Mouse (Mus musculus) cerebral cortex, adult 2 months (tissue): Measurements from ENCODE around the gene Nkd1.

Source experiments
- WGBS: fragments of 180-500 bp; shearing (Covaris S2); methylation state at CpG from one replicate; pipeline ENCODE4 v1.1.7; 2018; 5-methylcytosine and 5-hydroxymethylcytosine counted together

Gene Nkd1

DNA sequence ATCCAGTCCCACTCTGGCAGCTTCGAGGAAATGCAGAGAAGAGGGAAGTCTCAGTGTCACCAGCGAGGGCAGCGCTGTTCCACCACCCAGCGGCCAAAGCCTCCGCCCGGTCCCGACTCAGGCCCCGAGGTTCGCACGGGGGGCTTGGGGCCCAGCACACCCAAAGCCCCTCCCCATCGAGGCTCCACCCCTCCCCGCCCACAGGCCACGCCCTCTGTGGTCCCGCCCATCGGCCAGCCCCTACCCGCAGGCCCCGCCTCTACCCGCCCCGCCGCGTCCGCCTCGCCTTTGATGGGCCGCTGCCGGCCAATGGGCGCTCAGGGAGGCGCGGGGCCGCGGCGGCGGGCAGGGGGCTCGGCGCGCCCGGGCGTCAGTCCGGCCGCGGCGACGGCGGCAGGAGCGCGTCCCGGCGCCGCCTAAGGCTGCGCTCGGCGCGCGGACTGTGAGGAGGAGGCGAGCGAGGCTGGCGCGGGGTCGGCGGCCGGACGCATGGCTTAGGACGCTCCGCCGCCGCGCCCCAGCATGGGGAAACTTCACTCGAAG is at the start of gene Nkd1:
TSS of gene Nkd1 (plus strand) at position 370 of the 543 bp plus-strand sequence.
- under 1% methylated on average over 56 of the region's 67 CpGs for WGBS

DNA sequence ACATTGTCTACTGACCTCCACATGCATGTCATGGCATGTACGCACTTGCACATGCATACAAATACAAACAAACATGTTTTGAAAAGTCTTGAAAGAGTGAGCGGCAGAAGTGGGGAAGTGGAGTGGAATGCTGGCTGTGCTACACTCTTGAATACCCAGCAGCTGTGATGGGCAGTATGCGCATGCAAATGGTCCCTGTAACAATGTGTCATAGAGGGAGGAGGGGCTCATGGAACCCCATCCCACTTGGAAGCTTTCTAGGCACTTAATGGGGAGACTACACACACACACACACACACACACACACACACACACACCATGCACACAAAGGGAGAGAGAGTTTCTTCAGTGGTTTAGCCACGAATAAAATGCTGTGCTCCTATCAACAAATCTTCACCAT is 39.9 kb upstream of the Nkd1 start:
- WGBS: 76% methylated on average over 4 of the region's 4 CpGs

DNA sequence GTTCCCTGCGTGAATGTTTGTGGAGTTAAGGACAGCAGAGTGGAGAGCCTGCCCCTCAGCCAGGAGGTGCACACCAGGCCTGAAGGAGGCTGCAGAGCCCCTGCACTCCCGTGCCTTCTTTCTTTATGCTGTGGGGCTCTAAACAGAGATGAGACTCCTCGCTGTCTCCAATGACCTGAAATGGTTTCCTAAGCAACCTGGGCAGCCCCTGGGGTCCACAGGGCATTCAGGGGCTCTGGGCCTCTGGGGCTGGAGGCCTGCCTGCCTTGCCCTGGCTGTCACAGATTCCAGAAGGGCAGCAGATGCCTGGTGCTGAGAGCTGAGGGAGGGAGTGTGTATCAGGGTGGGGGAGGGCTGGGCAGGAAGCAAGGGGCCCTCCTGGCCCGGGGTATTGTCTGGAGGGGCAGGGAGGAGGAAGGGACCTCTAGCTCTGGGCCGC is 32.7 kb upstream of the Nkd1 start:
- 55% methylated on average over 5 of the region's 5 CpGs for WGBS

DNA sequence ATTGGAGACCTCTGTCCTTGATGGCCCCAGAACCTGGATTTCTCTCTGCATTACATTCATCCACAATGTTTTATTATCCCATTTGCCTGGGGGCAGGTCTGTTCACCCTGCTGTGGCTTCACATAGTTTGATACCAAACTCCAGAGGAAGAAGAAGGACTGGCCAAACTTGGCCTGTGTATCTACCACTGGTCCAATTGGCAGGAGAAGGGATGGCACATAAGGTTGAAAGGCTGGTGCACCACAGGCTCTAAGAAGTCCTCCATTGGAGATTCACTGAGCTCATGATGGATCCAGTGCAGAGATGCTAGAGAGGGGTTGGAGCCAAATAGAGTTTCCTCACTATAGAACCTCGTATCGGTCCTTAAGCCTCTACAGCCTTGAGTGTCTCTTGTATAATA is 27.1 kb upstream of the Nkd1 start:
- 92% methylated on average over 2 of the region's 2 CpGs for WGBS

DNA sequence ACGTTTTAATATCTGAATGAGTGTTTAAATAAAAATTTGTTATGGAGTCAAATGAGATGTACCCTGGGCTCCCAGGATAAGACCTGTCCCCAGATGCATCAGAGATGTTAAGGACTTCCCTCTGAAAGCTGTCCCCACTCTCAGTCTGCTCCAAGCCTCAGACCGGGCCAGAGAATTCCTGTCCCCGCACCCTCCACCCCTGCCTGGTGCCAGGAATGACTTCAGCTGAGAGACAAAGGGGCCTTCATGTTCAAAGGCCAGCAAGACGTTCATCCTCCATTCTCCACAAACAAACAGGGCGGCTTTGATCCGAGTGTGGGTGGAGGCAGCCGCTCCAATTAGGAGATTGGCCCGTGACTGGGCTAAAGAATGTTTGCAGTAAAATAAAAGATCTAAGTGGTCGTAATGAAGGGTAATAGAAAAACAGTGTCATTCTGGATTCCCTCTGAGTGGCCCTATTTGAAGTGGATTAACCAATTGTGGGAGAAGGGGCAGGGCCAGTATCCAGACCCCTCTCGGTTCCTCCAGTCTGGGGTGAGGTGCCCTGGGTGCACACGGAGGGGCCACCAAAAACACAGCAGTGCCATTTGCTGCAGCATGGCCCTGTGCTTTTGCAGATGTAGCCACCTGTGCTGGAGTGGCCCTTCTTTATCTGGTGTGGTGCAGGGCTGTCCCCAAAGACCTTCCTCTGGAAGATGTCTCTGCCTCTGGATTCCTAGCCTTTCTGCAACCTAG is 25.9 kb upstream of the Nkd1 start:
- 44% methylated on average over 11 of the region's 11 CpGs for WGBS

DNA sequence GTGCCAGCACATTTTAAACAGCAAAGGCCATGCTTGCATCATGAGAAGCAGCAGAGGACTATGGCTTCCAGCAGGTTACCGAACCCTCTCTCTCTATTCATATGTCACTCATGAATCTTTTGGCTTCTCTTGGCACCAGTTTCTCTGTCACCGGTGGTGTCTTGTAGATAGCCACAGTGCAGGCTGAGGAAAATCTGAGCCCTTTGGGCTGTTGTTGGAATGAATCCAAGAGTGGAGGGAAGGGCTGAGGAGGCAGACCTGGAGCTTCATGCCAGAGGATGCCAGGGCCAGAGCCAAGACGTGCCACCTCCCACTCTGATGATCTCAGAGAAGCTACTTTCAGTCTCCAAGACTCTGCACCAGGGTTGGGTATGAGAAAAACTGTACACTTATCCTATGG is 19.0 kb upstream of the Nkd1 start:
- 61% methylated on average over 3 of the region's 3 CpGs for WGBS

DNA sequence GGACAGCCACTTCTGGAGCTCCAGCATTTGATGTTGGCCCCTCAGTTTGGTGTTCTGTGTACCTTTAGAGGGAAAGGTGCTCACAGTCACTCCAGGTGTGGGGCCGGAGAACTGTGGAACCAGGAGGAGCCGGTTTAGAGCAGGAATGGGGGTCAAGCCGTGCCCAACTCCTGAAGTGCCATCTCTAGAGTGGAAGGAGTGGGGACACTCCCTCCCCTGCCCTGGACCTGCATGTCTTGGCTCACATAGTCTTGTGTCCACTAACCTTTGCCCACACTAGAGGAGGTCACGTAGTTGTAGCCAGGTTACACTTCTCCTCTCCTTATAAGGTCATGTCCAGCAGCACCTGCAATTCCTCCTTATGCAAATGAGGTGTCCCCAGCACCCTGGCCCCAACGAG is 14.2 kb upstream of the Nkd1 start:
- WGBS: 94% methylated on average over 5 of the region's 5 CpGs

DNA sequence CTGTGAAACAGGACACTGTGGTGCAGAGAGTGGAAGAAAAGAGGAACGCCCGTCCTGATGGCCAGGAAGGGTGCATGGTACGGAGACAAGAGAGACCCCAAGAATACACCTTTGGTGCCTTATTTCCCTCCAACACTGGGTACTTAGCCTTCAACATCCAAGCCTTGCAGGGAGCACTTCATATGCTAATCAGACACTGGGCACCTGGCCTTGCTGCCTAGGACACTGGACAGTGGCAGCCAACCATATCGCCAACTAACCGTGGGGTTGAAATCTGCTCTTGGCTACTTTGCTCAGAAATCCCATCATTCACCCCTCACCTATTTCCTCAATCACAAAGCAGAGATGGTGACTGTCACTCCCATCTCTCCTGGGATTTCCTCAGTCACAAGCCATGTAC is 10.1 kb upstream of the Nkd1 start:
- 84% methylated on average over 5 of the region's 5 CpGs for WGBS

DNA sequence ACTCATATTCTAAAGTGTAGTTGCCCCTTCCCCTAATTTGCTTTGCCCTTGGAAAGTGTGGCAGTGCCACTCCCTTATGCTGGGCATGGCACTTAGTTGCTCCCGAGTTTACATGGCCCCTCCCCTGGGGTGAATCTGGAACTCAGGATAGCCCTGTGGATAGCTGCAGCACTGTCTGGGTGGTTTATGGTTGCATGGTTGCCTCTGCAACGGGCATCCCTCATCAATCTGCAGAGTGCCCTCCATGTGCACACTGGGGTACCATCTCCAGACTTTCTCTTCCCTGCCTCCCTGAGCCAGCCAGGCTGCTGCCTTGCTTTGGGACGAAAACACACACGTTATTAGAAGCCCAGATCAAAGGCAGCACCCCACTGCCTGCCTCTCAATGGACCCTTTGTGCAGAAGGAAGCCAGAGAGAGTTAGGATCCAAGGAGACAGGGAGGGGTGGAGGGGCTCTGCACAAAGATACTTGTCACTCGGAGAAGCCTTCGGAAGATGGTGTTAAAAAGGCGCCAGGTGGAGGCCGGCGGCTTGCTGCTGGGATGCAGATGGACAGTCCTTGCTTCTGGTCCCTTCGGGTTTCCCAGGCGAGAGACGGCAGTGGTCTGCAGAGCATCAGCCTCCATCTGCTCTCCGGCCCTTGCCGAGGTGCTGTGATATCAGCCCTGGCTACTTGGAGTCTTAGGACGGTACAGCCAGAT is 8.9 kb upstream of the Nkd1 start:
- 25% methylated on average over 15 of the region's 15 CpGs for WGBS

DNA sequence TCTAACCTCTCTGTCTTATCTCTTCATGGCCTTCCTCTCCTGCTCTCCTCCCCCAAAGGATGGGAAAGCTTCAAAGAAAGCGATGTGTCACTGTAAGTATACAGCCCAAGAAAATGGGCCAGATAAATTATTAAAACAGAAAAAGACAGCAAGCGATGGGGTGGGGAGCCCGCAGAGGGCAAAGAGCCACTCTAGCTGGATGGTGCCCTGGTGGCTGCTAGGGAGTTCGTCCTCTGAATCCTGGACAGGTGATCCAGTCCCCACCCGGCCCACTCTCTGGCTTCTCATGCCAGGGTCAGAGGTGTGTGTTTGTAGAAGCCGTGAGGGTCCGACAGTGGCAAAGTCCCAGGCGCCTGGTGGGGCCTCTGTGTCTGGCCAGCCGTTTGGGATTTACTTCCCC is 3.1 kb upstream of the Nkd1 start:
- 84% methylated on average over 9 of the region's 9 CpGs for WGBS

DNA sequence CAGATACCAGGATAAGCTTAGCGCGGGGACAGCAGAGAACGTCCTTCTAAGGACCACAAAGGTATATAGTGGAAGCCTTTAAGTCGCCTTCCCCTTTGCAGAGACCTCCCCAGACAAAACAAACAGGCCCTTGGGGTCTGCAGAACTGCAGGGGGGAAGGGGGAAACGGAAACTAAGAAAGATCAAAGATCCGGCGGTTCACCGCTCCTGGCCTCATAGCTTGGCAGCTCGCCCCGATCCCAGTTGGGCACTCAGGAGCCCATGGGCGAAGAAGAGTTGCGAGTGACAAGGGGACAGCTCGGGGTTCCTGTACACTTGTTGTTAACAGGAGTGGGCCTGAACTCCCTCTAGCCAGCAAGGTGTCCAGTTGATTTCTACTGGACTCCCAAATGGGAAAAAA is 773 bp upstream of the Nkd1 start:
- WGBS: 32% methylated on average over 13 of the region's 13 CpGs

DNA sequence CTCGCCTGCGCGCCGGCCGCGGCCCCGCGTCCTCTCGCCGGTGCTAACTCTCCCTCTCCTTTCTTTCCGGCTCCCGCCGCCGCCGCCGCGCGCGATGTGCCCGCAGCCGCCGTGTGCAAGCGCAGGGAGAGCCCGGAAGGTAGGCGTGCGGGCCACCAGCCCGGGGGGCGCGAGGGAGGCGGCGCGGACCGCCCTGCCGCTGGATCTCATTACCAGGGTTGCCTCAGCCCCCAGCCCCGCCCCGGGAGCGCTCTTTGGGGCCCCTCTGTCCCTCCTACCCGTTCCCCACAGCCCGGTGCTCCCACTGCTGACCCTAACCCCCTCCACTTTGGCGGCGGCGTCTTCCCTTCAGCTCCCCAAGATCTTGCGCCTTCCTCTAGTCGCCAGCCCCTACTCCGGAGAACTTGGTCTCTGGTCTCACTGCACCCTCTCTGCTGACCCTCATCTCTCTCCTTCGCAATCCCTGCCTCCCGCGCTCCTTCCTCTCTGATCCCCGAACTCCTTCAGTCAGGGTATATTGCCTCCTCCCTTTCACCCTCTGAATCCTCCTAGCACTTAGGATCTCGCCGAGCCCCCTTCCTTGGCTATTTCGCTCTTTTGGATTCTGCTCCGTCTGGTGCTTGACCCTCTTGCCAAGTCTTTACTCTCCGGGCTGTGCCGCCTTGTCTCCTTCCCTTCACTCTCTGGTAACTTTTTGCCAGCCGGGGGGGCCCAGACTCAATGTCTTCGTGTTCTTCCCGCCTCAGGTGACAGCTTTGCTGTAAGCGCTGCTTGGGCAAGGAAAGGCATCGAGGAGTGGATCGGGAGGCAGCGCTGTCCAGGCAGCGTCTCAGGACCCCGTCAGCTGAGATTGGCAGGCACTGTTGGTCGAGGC is 624 bp downstream of the Nkd1 start:
- 3% methylated on average over 52 of the region's 65 CpGs for WGBS

DNA sequence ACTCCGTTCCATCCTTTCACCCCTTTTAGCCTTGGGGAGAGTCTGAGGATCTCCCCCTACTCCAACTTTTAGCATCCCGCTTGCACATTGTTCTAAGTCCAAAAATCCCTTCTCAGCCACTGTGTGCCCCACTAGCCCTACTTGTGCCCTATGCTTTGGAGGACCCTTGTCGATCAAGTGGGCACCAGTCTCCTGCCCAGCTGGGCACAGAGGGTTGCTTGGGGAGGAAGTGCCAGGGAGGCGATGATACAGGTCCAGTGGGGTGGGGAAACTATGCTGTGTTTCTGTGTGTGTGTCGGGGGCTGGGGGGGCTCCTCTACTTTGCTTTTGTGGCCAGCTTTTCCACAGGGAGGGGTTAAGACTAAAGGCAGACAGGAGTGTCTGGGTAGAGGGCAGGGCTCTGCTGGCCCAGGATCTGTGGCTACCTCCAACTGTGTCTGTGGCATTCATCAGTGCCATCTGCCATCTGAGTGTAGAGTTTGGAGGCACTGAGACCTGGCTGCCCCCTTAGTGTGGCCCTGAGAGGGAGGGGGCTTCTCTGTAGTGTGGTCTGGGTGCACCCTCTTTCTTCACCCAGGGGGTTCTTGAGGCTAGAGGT is 1.4 kb downstream of the Nkd1 start:
- WGBS: 34% methylated on average over 5 of the region's 5 CpGs

DNA sequence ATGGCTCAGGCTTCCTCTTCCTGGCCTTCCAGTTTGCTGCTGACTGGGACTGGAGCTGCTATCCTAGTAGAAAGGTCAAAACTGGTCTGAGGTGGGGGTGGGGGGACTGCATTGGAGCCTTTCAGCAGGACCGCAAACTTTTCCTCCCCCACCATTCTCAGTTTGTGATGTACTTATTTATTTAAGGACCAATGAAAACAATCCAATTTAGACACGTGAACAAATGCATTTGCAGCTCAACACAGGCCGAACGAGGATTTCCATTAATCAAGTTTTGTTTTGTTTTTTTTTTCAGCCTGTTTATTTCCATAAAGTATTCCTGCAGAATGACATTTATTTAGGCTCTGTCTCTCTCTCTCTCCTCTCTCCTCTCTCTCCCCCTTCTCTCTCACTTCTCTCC is 2.5 kb downstream of the Nkd1 start:
- WGBS: 59% methylated on average over 4 of the region's 4 CpGs

DNA sequence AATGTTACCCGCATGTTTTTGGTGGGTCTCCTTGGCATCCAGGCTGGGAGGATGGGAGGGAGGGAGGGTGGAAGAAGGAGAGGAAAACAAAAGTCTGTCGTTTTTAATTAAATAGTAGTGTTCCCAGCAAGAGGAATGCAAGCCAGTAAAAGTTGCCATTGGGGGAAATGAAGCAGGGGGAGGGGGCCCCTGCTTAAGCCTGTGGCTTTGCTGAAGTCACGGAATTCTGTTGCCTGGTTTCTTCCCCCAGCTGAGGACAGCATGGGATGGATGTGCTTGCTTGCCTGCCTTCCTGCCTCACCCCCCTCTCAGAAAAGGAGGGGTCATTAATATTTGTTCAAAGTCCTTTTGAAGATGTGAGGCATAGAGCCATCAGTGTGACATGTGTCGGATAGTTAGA is 3.0 kb downstream of the Nkd1 start:
- WGBS: 54% methylated on average over 4 of the region's 4 CpGs

DNA sequence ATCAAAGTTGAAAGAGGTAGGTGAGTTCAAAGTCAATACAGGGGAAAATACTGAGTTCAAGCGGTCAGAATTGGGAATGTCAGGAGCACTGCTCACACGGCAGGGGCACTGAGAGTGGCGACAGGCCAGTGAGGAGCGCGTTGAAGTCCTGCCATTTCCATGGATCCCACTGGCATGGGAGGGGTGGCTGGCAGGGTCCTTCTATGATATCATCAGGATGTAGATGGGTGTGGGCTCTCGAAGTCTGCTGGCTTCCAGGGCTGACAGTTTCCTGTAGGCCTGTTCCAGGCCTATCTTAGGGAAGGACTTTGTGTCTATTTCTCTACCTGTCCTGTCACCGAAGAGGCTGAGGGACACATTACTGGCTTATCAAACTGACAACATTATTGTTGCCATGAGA is 3.7 kb downstream of the Nkd1 start:
- 79% methylated on average over 7 of the region's 7 CpGs for WGBS

DNA sequence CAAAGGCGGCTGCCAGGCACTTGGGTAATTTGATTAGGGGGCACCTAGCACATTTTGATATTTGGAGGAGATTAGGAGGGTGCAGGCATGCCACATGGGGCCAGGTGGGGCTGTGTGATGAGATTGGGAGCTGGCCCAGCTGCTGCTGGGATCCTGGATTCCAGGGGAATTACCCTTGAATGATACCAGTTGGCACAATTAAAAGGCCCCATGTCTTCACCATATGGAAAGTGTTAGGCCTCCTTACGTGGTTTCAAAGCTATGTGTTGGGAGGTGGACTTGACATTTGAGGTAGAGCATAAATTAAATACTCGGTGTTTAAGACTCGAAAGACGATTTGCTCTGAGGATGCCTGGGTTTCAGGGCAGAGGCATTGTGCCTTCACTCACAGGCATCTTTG is 5.1 kb downstream of the Nkd1 start:
- 80% methylated on average over 5 of the region's 5 CpGs for WGBS

DNA sequence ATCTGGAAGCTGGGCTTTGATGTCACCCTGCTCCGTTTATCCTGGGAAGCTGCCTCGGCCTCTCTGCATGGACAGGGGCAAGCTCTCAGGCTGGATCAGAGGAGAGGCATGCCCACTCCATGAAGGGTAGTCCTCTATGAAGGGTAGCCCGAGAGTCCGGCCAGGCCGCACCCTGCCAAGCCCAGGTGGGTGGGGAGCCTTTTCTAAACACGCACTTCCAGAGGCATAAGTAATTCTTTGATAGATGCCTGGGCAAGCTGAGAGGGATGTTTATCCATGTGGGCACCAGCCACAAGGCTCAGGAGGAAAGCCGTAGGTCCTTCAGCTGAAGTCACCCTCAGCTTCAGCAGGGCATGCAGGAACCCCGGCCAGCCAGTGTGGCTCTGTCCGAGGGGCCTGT is 7.0 kb downstream of the Nkd1 start:
- 82% methylated on average over 9 of the region's 9 CpGs for WGBS

DNA sequence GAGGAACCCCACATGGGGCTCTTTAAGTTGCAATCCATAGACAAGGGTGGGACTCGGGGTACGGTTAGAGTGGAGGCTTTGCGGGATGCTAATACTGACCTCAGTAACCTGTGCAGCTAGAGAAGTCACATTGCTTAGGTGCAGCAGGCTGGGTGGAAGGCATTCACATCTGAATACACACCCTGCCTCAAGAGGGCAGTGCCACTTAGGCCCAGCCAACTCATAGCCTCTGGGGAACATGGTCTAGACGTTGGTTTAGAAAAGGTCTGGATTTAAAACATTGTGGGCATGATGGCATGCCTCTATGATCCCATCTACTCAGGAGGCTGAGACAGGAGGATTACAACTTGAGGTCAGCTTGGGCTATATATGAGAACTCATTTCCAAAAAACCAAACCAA is 8.6 kb downstream of the Nkd1 start:
- 85% methylated on average over 4 of the region's 4 CpGs for WGBS

DNA sequence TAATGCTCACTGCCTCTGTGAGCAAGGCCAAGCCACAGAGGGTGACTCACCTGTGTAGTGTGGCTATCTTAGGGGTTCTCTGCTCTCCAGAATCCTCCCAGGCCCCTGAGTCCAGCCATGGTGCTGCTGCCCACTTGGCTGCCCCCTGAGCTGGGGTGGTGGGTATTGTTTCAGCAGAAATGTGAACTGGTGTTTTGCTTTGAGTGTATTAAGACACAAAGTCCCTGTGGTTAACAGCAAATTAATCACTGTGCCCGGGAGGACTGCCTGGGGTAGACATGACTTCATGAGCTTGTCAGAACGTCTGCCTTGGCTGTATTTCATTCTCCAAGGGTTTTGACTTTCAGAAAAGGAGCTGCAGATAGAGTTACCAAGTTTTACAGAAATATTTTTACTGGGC is 15.9 kb downstream of the Nkd1 start:
- 42% methylated on average over 2 of the region's 2 CpGs for WGBS

DNA sequence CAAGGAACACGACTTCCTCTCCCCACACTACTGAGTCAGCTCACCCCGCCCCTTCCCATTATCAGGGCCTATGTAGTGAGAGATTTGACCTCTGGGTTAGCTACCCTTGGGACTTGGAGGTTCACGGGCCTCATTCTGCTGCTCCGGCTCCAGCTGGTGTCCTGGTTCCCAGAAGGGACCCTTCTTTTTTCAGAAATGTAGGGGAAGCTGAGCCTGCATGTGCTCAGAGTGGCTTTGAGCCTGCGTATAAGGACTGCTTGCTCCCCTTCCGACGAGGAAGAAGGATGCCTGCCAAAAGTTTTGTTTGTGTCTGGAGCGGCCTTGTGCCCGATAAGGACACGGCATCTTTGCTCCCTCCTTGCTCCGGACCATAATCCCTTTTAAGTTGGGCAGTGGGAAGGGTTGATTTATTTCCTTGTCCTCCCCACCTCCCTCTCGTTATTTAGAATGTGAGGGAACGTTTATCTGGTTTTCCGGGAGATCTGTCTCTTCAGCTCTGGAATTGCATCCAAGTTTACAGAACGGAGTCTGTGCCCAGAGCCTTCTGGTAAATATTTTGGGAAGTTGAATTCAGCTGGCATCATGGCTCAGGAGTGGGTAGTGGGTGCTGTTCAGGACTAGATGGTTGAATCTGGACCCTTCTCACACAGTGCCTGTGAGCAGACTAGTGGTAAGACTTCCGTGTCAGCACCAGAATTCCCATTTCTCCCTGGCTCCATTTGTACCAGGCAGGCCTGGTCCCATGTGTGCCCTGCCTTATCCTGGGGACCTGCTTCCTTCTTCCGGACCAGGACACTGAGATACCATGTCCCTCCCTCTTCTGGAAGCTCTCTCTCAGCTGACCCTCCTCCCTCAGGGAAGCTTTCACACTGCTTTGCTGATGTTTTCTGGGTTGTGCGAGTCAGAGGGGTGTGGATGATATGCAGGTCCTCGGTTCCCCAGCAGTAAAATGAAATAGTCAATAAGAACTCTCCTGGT is 17.1 kb downstream of the Nkd1 start:
- WGBS: 43% methylated on average over 19 of the region's 19 CpGs
